Mouse (Mus musculus) cortical plate, adult 2 months (tissue): Measurements from ENCODE around the gene Mat1a.

ENCODE experiments used
- CTCF ChIP-seq: fragments of 200-500 bp; IDR thresholded peaks from 2 replicates; pipeline ENCODE4 v1.5.1; 2011; ENCODE audit warnings: mild to moderate bottlenecking, control low read depth, low read length; ENCODE audit not compliant: insufficient read depth; ENCODE audit errors: extremely low read depth
- POLR2A ChIP-seq: fragments of 200-500 bp; IDR thresholded peaks from 2 replicates; pipeline ENCODE4 v1.6.1; 2011; ENCODE audit warnings: mild to moderate bottlenecking, low read length, control low read depth; ENCODE audit not compliant: insufficient read depth; ENCODE audit errors: extremely low read depth

DNA sequence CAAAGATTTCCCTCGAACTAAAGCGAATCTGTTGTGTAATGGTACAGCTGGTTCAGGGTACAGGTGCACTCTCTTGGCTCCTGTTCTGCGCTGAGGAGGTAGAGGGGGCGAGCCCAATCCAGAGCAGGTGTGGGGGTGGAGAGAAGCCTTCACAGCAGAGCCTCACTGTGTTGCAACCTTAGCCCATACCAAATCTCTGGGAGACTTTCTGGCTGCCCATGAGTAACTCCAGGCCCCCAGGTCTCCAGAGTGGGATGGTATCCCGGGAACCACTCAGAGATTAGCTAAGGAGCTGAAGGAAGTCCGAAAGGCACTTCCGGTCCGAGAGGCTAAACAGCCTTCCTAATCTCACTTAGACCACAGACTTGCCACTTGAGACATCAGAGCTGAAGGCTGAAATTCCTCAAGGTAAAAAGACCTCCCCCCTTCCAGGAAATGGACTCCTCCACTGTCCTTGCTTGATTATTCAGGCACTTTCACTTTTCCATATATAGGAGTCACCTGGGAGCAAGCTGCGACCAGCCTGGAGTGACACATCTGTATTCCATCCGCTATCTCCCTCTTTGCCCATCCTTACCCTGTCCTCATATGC lies at the start of gene Mat1a:
- TF ChIP-seq CTCF (no peak), POLR2A (no peak)
